Mouse (Mus musculus) brain, embryonic 14.5 days (tissue): Measurements from ENCODE around the gene Irs3.

ENCODE experiments used
- CTCF ChIP-seq: fragments of 200-500 bp; IDR thresholded peaks from 2 replicates; pipeline ENCODE4 v1.5.1; 2012; ENCODE audit warnings: inconsistent platforms, mild to moderate bottlenecking, moderate library complexity, borderline replicate concordance; ENCODE audit not compliant: insufficient read depth, insufficient read length; ENCODE audit errors: extremely low read depth
- POLR2A ChIP-seq: fragments of 200-500 bp; IDR thresholded peaks from 2 replicates; pipeline ENCODE4 v1.6.1; 2012; ENCODE audit warnings: mild to moderate bottlenecking, inconsistent platforms, borderline replicate concordance; ENCODE audit not compliant: poor library complexity, insufficient read depth, insufficient read length, severe bottlenecking; ENCODE audit errors: extremely low read depth

GRCm38 (mm10) chr5:137600281-137600618 lies 45.3 kb downstream of the Irs3 start:
- TF ChIP-seq CTCF = no peak
- no peak for TF ChIP-seq POLR2A
